Mouse (Mus musculus) large intestine, adult 2 months (tissue): ENCODE results near the gene Cdk6. TPM values are rescaled to one million over a fixed set of nuclear protein-coding genes. Genes with fewer than 3 reads are reported as not detected.
"Not testable (repeated sequence)": the region's sequence is repeated elsewhere in the genome, so short reads cannot be mapped to it uniquely, and the experiment has no call there.

Source experiments
- DNase-seq: peaks from one replicate; pipeline ENCODE4 v3.0.0-alpha.2; 2012; ENCODE audit warnings: low read depth, low spot score
- WGBS: fragments of 180-500 bp; shearing (Covaris S2); methylation state at CpG from one replicate; pipeline ENCODE4 v1.1.7; 2018; 5-methylcytosine and 5-hydroxymethylcytosine counted together
- polyA plus RNA-seq: library from polyadenylated mRNA; depleted of rRNA; stranded (reverse); fragments of >200 nt; gene quantifications from 2 replicates; pipeline ENCODE4 v1.2.3, GENCODE M21; 2012

Gene Cdk6
- polyA plus RNA-seq, 1 experiment, result 4.6 TPM

GRCm38 (mm10) chr5:3405503-3405902 is 64.2 kb downstream of the Cdk6 start:
- WGBS, result 81% methylated on average over 6 of the region's 6 CpGs
- DNase-seq, result no peak

- WGBS, result 74% methylated on average over 9 of the region's 9 CpGs
- no peak for DNase-seq
Observed at GRCm38 (mm10) chr5:3407926-3408325, 66.6 kb downstream of the Cdk6 start.

- not testable (repeated sequence) for DNase-seq
- 55% methylated on average over 1 of the region's 1 CpGs for whole genome bisulfite sequencing
Observed at GRCm38 (mm10) chr5:3418183-3418582, 76.9 kb downstream of the Cdk6 start.

- WGBS, result 64% methylated on average over 10 of the region's 10 CpGs
- no peak for DNase-seq
Observed at GRCm38 (mm10) chr5:3420094-3420831, 79.0 kb downstream of the Cdk6 start.

DNA sequence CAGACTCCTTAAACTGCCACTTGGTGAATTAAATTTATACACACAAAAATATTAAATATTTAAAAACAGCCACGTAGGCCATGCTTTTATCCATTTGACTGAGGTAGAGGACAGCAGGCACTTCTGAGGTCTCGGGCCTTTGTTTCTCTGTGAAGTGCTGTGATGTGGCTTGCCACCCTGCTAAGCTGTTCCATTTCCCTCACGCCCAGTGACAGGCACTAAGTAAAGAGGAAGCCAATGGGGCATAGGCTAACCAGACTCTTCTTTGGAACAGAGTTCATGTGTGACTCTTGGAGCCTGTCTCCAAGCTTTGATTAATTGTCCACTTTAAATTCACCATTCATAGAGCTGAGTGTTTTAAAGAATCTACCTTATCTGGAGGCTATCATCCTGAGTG is 79.5 kb downstream of the Cdk6 start:
- 80% methylated on average over 3 of the region's 3 CpGs for WGBS
- no peak for DNase-seq

GRCm38 (mm10) chr5:3433131-3433700 is 91.9 kb downstream of the Cdk6 start:
- peak; percentile 52 for DNase-seq
- 22% methylated on average over 20 of the region's 20 CpGs for WGBS

DNA sequence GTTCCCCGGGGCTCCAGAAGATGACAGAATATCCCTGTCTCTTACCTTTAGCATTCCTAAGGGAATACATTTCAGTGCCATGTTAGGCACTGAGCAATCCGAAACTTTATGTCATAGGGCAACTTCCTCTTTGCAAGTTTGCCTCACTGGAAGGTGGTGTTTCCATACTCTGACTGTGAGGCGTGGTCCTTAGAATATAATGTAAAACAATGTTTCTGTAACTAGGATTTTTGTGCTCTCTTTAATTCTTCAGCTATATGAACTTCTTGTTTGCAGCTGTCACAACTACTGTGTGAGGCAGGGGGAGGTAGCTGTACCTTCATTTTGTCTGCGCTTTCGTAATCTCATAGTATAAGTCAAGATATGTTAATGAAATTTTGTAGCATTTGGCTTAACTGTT is 92.8 kb downstream of the Cdk6 start:
- 73% methylated on average over 5 of the region's 5 CpGs for WGBS
- not testable (repeated sequence) for DNase-seq

DNA sequence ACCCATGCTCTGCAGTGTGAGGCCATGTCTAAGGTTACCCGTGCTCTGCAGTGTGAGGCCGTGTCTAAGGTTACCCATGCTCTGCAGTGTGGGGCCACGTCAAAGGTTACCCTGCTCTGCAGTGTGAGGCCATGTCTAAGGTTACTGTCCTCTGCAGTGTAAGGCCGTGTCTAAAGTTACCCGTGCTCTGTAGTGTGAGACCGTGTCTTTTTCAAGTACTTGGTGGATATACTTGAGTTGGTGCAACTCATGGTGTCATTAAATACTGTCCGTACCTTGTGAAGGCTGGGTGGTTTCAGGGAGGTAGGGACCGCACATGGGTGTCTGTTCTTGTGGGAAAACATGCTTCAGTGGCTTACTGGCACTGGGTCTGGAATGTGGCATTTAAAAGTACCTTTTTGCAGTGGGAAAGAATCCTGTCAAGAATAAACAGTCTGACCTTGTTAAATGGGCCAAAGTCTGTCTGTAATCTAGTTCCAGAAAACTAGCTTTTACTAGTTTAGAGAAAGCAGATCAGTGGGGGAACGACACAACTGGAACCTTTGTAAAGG is 97.2 kb downstream of the Cdk6 start:
- 70% methylated on average over 9 of the region's 9 CpGs for whole genome bisulfite sequencing

GRCm38 (mm10) chr5:3439386-3439785 is 98.1 kb downstream of the Cdk6 start:
- DNase-seq, result not testable (repeated sequence)
- WGBS, result 63% methylated on average over 6 of the region's 6 CpGs

More for the DNA sequence above, 97.2 kb downstream of the Cdk6 start:
- DNase-seq, result not testable (repeated sequence)

GRCm38 (mm10) chr5:3442524-3442923 is 101.2 kb downstream of the Cdk6 start:
- 84% methylated on average over 3 of the region's 3 CpGs for WGBS
- not testable (repeated sequence) for DNase-seq

GRCm38 (mm10) chr5:3451233-3451632 is 109.9 kb downstream of the Cdk6 start:
- DNase-seq, result not testable (repeated sequence)

DNA sequence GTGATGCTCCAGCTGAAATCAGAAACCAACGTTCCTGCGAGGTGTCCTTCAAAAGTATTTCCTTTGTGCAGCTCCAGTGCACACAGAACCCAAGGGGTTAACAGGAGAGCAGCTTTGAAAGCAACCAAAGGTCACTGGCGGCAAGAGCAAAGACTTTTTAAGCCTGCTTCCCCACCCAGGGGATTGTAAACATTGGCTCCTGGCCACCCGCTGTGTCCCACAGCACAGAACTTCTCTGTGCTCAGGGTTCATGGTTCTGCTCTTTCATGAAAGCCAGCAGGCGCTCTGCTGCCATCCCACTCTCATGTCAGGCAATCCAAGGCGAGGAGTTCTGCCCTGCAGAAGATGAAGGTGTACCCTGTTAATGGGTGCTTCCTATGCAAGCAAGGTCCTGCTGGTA is 112.7 kb downstream of the Cdk6 start:
- 11% methylated on average over 6 of the region's 6 CpGs for WGBS
- DNase-seq, result peak; percentile 43

More at GRCm38 (mm10) chr5:3451233-3451632, 109.9 kb downstream of the Cdk6 start:
- WGBS, result 39% methylated on average over 9 of the region's 9 CpGs

DNA sequence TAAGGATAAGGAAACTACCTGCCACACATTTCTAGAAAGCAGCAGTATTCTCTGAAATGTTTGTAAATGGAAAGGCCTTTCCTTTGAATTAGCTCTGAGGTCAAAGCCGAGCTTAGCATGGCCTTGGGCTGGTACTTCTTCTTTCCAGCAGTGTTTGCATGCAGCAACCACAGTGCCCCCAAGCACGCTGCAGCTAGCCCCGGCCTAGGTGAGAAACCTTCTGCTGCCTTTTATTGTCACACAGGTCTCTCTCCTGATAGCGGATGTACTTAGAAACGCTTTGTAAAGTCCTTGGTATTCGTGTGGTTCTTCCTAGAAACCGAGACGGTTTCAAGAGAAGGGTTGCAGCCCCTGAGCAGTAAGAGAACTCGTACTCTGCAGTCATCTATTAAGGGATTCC is 119.6 kb downstream of the Cdk6 start:
- 63% methylated on average over 9 of the region's 9 CpGs for WGBS

DNA sequence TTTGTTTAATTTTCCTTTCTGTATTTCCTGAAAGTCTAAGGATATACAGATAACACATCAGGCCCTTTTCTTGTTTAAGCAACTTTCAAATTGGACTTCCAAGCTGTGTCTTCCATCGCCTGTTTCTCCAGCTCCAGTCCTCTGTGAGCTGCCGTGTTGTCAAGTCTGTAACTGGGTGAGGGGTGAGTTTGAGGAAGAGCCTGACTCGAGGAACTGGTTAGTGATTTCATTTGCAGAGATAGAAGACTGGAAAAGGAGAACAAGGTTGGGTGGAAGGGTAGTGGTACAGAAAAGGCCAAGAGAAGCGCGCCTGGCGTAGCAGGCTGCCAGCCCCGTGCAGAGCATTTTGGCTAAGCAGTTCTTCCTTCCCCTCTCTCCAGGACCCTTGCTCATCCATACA is 120.1 kb downstream of the Cdk6 start:
- WGBS, result 71% methylated on average over 7 of the region's 7 CpGs
- DNase-seq, result no peak

More for the DNA sequence above, 119.6 kb downstream of the Cdk6 start:
- DNase-seq, result no peak

GRCm38 (mm10) chr5:3462897-3463757 is 121.8 kb downstream of the Cdk6 start:
- WGBS, result 77% methylated on average over 11 of the region's 11 CpGs
- DNase-seq, result no peak

DNA sequence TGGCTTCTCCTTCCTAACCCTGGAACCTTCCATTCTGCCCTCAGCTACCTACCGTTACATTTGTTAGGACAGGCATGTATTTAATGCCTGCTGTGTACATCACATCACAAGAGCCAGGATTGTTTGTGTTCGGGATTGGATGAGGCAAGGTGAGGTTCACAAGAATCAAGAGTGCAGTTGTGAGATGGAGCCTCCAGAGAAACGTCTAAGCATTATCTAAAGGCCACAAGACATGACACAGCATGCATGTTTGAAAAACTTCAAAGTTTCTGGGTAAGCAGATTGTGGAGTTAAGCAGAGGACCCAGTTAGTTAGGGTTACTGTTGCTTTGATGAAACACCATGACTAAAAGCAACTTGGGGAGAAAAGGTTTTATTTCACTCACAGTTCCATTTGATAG is 122.5 kb downstream of the Cdk6 start:
- WGBS, result 91% methylated on average over 3 of the region's 3 CpGs
- DNase-seq, result no peak

DNA sequence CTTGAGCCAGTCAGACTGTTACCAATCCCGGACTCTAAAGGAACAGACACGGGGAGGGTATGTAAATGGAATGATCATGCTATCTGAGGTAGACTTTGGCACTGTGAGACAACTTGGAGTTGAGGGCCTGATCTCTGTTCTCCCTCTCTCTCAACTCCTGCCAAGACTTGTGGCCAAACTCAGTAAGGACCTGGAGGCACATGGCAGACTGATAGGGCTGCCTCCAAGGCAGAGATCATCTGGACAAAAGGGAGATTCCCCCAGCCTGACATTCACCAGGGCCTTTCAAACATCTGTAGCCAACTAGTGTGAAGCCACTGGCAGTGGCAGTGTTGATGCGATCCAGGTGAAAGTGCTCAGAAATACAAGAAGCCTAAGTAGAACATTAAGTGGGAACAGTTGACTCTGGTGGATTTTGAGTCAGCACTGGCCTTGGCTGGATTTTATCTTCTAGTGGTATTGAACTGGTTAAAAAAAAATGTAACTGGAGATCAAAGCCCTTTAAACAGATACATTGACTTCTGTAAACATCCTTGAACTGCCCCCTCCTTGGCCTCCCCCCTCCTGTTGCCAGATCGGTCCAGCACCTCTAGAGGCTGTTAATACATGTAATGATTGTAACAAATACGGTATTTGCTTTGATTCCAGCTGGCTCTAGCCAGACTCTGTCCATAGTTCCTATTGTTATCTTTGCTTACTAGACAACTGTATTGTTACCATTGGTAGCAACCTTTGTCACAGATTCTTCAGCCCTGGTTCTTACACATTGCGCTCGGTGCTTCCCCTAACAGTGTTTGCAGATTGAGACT is 125.0 kb downstream of the Cdk6 start:
- 54% methylated on average over 7 of the region's 7 CpGs for WGBS
- no peak for DNase-seq

DNA sequence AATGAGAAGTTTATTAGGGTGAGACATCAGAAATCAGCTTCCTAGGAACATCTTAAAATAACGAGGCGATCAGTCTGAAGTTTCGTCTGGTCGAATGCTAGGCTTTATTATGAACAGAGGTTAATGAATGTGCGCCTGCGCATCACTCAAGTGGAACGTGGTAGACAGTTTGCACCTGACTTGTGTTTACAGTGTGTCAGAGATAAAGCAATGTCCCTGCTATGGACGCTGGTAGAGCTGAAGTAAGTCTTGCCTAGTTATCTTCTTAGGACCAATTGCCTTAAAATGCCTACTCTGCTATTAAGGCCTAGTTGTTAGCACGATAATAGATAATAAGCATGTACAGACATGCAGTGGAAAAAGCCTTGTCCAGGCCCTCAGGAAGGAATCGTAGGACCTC is 129.6 kb downstream of the Cdk6 start:
- no peak for DNase-seq
- 88% methylated on average over 10 of the region's 10 CpGs for WGBS
